17 mouse cellular contexts compared by ENCODE assay signal in genomic region chr10:108338055-108338961, GRCm38 (mm10). TPM values are rescaled to one million over a fixed set of nuclear protein-coding genes. Genes with fewer than 3 reads are reported as not detected.
DNase-seq lines count a peak whose midpoint lies in the region; ATAC-seq and TF ChIP-seq lines count a peak whose summit lies in the region.
"Had no signal": no experiment of that assay in that cellular context is flagged by ENCODE, and none has a peak within 500 bp of the region (broad histone marks: within the 10 kb centered on the region; RNA-seq: fewer than 3 reads in every experiment).

No protein-coding gene starts in this region.

- peaks cover 56% of the 10 kb centered on the region for H3K4me1 ChIP-seq in forebrain, embryonic 10.5 days
- no peaks in the 10 kb centered on the region for H3K4me1 ChIP-seq in forebrain, postnatal 0 days (ENCODE audit: insufficient read depth)
- H3K4me1 ChIP-seq in neural tube, embryonic 11.5 days (ENCODE audit: control insufficient read depth, insufficient read depth, low read length) = 0 out of 2 replicates have a peak, but pooled peaks cover 4% of the 10 kb centered on the region
- peaks cover 6% of the 10 kb centered on the region for H3K4me1 ChIP-seq in embryonic fibroblast, embryonic 13.5 days (ENCODE audit: control insufficient read depth, insufficient read depth, low read length)
- peaks cover 18% of the 10 kb centered on the region for H3K4me1 ChIP-seq in neural tube, embryonic 13.5 days (replicated peaks)
- no peaks in the 10 kb centered on the region; the same call in 1 of the 2 replicates for H3K4me1 ChIP-seq in liver, embryonic 11.5 days (replicated peaks; ENCODE audit: control insufficient read depth, insufficient read depth, low read length)

- no peak for TF ChIP-seq CTCF in forebrain, postnatal 0 days (IDR thresholded peaks at IDR 0.05; ENCODE audit: low read depth)
- no peak for TF ChIP-seq CTCF in embryonic fibroblast, embryonic 13.5 days (IDR thresholded peaks at IDR 0.05; ENCODE audit: borderline replicate concordance, insufficient read depth, low read length)

- 69% methylated on average over 22 of the region's 22 CpGs for WGBS in forebrain, embryonic 10.5 days
- 45% methylated on average over 22 of the region's 22 CpGs for WGBS in forebrain, postnatal 0 days
- WGBS in neural tube, embryonic 11.5 days = 58% methylated on average over 22 of the region's 22 CpGs
- 28% methylated on average over 22 of the region's 22 CpGs for WGBS in neural tube, embryonic 13.5 days
- 93% methylated on average over 22 of the region's 22 CpGs for WGBS in liver, embryonic 11.5 days

- peaks cover 57% of the 10 kb centered on the region for H3K36me3 ChIP-seq in forebrain, embryonic 10.5 days (replicated peaks)
- no peaks in the 10 kb centered on the region for H3K36me3 ChIP-seq in forebrain, postnatal 0 days (ENCODE audit: insufficient read depth)
- no peaks in the 10 kb centered on the region for H3K36me3 ChIP-seq in neural tube, embryonic 11.5 days (ENCODE audit: control insufficient read depth, insufficient read depth, low read length)
- no peaks in the 10 kb centered on the region for H3K36me3 ChIP-seq in neural tube, embryonic 13.5 days
- 0 out of 2 replicates have a peak, but pooled peaks cover 2% of the 10 kb centered on the region for H3K36me3 ChIP-seq in liver, embryonic 11.5 days (ENCODE audit: control insufficient read depth, insufficient read depth, low read length)

- H3K9me3 ChIP-seq in forebrain, embryonic 10.5 days = no peaks in the 10 kb centered on the region; the same call in 1 of the 2 replicates
- no peaks in the 10 kb centered on the region for H3K9me3 ChIP-seq in forebrain, postnatal 0 days (ENCODE audit: low read length)
- no peaks in the 10 kb centered on the region for H3K9me3 ChIP-seq in neural tube, embryonic 11.5 days (ENCODE audit: control insufficient read depth, low read length)
- no peaks in the 10 kb centered on the region for H3K9me3 ChIP-seq in neural tube, embryonic 13.5 days
- no peaks in the 10 kb centered on the region for H3K9me3 ChIP-seq in liver, embryonic 11.5 days (ENCODE audit: control insufficient read depth, low read length)

- H3K27ac ChIP-seq in forebrain, embryonic 10.5 days = peak overlapping the region; percentile 71; the same call in 1 of the 2 replicates
- no peak overlapping the region for H3K27ac ChIP-seq in forebrain, postnatal 0 days (ENCODE audit: low read depth, low read length)
- no peak overlapping the region for H3K27ac ChIP-seq in neural tube, embryonic 11.5 days (ENCODE audit: low read depth, low read length)
- peak overlapping the region; percentile 21; the same call in 1 of the 2 replicates for H3K27ac ChIP-seq in embryonic fibroblast, embryonic 13.5 days (ENCODE audit: insufficient read depth, low read length)
- H3K27ac ChIP-seq in neural tube, embryonic 13.5 days (replicated peaks) = no peak overlapping the region
- no peak overlapping the region for H3K27ac ChIP-seq in liver, embryonic 11.5 days (ENCODE audit: low read depth, low read length)
- H3K27ac ChIP-seq: kidney, postnatal 0 days had no signal

- H3K4me2 ChIP-seq in forebrain, postnatal 0 days (ENCODE audit: low read depth) = no peak overlapping the region
- no peak overlapping the region for H3K4me2 ChIP-seq in neural tube, embryonic 11.5 days (ENCODE audit: low read depth)
- no peak overlapping the region for H3K4me2 ChIP-seq in neural tube, embryonic 13.5 days
- no peak overlapping the region for H3K4me2 ChIP-seq in liver, embryonic 11.5 days

- H3K9ac ChIP-seq in forebrain, postnatal 0 days = no peak overlapping the region
- no peak overlapping the region for H3K9ac ChIP-seq in neural tube, embryonic 11.5 days (ENCODE audit: low read length)
- no peak overlapping the region for H3K9ac ChIP-seq in neural tube, embryonic 13.5 days
- H3K9ac ChIP-seq in liver, embryonic 11.5 days (ENCODE audit: low read depth, low read length) = no peak overlapping the region

- no peak overlapping the region for H3K4me3 ChIP-seq in forebrain, embryonic 10.5 days
- H3K4me3 ChIP-seq in forebrain, postnatal 0 days (ENCODE audit: low read depth, low read length) = no peak overlapping the region
- no peak overlapping the region for H3K4me3 ChIP-seq in neural tube, embryonic 11.5 days (ENCODE audit: low read depth, low read length)
- no peak overlapping the region for H3K4me3 ChIP-seq in embryonic fibroblast, embryonic 13.5 days (ENCODE audit: insufficient read depth, low read length)
- H3K4me3 ChIP-seq in neural tube, embryonic 13.5 days = no peak overlapping the region
- H3K4me3 ChIP-seq in liver, embryonic 11.5 days (ENCODE audit: low read depth, low read length) = no peak overlapping the region

- TF ChIP-seq POLR2A in embryonic fibroblast, embryonic 13.5 days (IDR thresholded peaks at IDR 0.05; ENCODE audit: low read depth, low read length) = no peak

- DNase-seq in forebrain, embryonic 10.5 days (ENCODE audit: extremely low spot score, low spot score) = no peak
- no peak for DNase-seq in forebrain, postnatal 0 days
- peak; percentile 33 for DNase-seq in neural tube, embryonic 11.5 days (ENCODE audit: low spot score)
- DNase-seq in neural tube, embryonic 10.5 days (ENCODE audit: extremely low spot score, low spot score) = no peak
- no peak for DNase-seq in liver, embryonic 11.5 days (ENCODE audit: low spot score)
- DNase-seq in left cerebral cortex, adult 11 months (ENCODE audit: low spot score) = no peak
- DNase-seq: cerebellum, adult 11 months; cerebellum, postnatal 36 days; gastrocnemius, postnatal 14 days; liver; lung, adult 2 months; lung, postnatal 4 days; right cerebral cortex, postnatal 4 days had no signal

- ATAC-seq in forebrain, postnatal 0 days = no peak
- ATAC-seq in neural tube, embryonic 11.5 days (ENCODE audit: insufficient read depth, low FRiP score, low TSS enrichment) = peak; percentile 70
- ATAC-seq in neural tube, embryonic 13.5 days (ENCODE audit: low read depth) = peak; percentile 67
- no peak for ATAC-seq in liver, embryonic 11.5 days (replicated peaks; ENCODE audit: low FRiP score)
- ATAC-seq: intestine, embryonic 16.5 days had no signal

- H3K27me3 ChIP-seq in forebrain, embryonic 10.5 days (ENCODE audit: poor library complexity, severe bottlenecking) = no peaks in the 10 kb centered on the region
- no peaks in the 10 kb centered on the region for H3K27me3 ChIP-seq in forebrain, postnatal 0 days (ENCODE audit: insufficient read depth, low read length)
- H3K27me3 ChIP-seq in neural tube, embryonic 11.5 days (ENCODE audit: control insufficient read depth, insufficient read depth, low read length) = no peaks in the 10 kb centered on the region
- H3K27me3 ChIP-seq in neural tube, embryonic 13.5 days = peaks cover 3% of the 10 kb centered on the region; the same call in 1 of the 2 replicates
- H3K27me3 ChIP-seq in liver, embryonic 11.5 days (replicated peaks; ENCODE audit: control insufficient read depth, insufficient read depth, low read length) = no peaks in the 10 kb centered on the region

RNA-seq across cellular contexts. Expression of gene Pawr, which starts 6.4 kb away (rescaled TPM):
- polyA plus RNA-seq in forebrain, embryonic 10.5 days (2016; fragmentation: Nextera tagmentation; extraction: Ambion mirVana) = 12.7 and 14.7 TPM in 2 replicates
- total RNA-seq in forebrain, postnatal 0 days (2014; rRNA removed) = 2.7 and 5.0 TPM in 2 replicates
- polyA plus RNA-seq in forebrain, postnatal 0 days (2015; fragmentation: Nextera tagmentation; extraction: Ambion mirVana) = 2.2 and 3.0 TPM in 2 replicates
- 15.1 TPM in 2 replicates for polyA plus RNA-seq in neural tube, embryonic 11.5 days (2014; fragmentation: Nextera tagmentation; extraction: Ambion mirVana)
- 46.2 and 51.2 TPM in 2 replicates for polyA plus RNA-seq in embryonic fibroblast, embryonic 13.5 days (2011; ENCODE audit: insufficient read length, low read depth, missing spikeins)
- 4.8 TPM in 2 replicates for polyA plus RNA-seq in neural tube, embryonic 13.5 days (2015; fragmentation: Nextera tagmentation; extraction: Ambion mirVana)
- polyA plus RNA-seq in liver, embryonic 11.5 days (2014; fragmentation: Nextera tagmentation; extraction: Ambion mirVana) = 12.8 and 13.7 TPM in 2 replicates

Comparison
In these comparisons a context has a peak if more than half of its experiments do, and no peak if none do; other contexts are left out.
1. H3K27ac ChIP-seq: peak in forebrain, embryonic 10.5 days (single experiment) and embryonic fibroblast, embryonic 13.5 days (single experiment); none in forebrain, postnatal 0 days (single experiment), neural tube, embryonic 11.5 days (single experiment), neural tube, embryonic 13.5 days (single experiment) and liver, embryonic 11.5 days (single experiment).
2. ATAC-seq: peak in neural tube, embryonic 11.5 days (single experiment) and neural tube, embryonic 13.5 days (single experiment); none in forebrain, postnatal 0 days (single experiment) and liver, embryonic 11.5 days (single experiment).